Mouse (Mus musculus): ENCODE data around the gene Gsg1l2.

- TF ChIP-seq CTCF (IDR thresholded peaks at IDR 0.05; ENCODE audit: borderline replicate concordance, insufficient read depth, low read depth, low read length): no peak
- TF ChIP-seq POLR2A (IDR thresholded peaks at IDR 0.05; ENCODE audit: borderline replicate concordance, insufficient read depth, low read length): no peak
These were observed 2.7 kb upstream of the Gsg1l2 start for GRCm38 (mm10) chr11:67771691-67772090.
